Mouse (Mus musculus) megakaryocyte, embryonic 14.5 days (primary cell): ENCODE data around the gene Mgll. TPM values are rescaled to one million over a fixed set of nuclear protein-coding genes. Genes with fewer than 3 reads are reported as not detected.

Experiments used
- H3K27me3 ChIP-seq: replicated peaks from 2 replicates; pipeline ENCODE3; 2012; ENCODE audit warnings: inconsistent platforms
- H3K36me3 ChIP-seq: replicated peaks from 2 replicates; pipeline ENCODE3; 2012; ENCODE audit warnings: low read length, inconsistent platforms, mixed read lengths
- H3K4me1 ChIP-seq: 2 replicates; pipeline ENCODE4 v1.6.1; 2012; ENCODE audit warnings: inconsistent platforms
- H3K4me3 ChIP-seq: replicated peaks from 2 replicates; pipeline ENCODE3; 2012; ENCODE audit warnings: moderate library complexity, mild to moderate bottlenecking, inconsistent platforms
- H3K9me3 ChIP-seq: 2 replicates; pipeline ENCODE4 v1.6.1; 2012; ENCODE audit warnings: inconsistent platforms
- FLI1 ChIP-seq: IDR thresholded peaks from 2 replicates; pipeline ENCODE4 v1.6.1; 2012; ENCODE audit warnings: low read length, inconsistent platforms, mixed read lengths
- GATA1 ChIP-seq: IDR thresholded peaks from 3 replicates; pipeline ENCODE4 v1.6.1; 2012; ENCODE audit warnings: mixed read lengths, low read length, inconsistent platforms, borderline replicate concordance
- polyA plus RNA-seq: library from polyadenylated mRNA; stranded (reverse); fragments of >175 nt; gene quantifications from 2 replicates; pipeline ENCODE4 v1.2.3, GENCODE M21; 2012; ENCODE audit warnings: low replicate concordance; ENCODE audit not compliant: insufficient read depth

Gene Mgll
- polyA plus RNA-seq, 1 experiment, result 6.7 TPM

GRCm38 (mm10) chr6:88758568-88759522 lies 34.6 kb downstream of the Mgll start:
- H3K36me3 ChIP-seq, result no peaks in the 10 kb centered on the region
- peaks cover 83% of the 10 kb centered on the region for H3K4me1 ChIP-seq
- no peaks in the 10 kb centered on the region for H3K9me3 ChIP-seq
- peaks cover 52% of the 10 kb centered on the region for H3K27me3 ChIP-seq
- TF ChIP-seq GATA1 (no peak), FLI1 (no peak)
- peak overlapping the region; percentile 16 for H3K4me3 ChIP-seq

GRCm38 (mm10) chr6:88759793-88760453 lies 35.7 kb downstream of the Mgll start:
- Histone ChIP-seq H3K9me3 (no peaks in the 10 kb centered on the region), H3K27me3 (peaks cover 56% of the 10 kb centered on the region), H3K4me1 (peaks cover 84% of the 10 kb centered on the region), H3K36me3 (no peaks in the 10 kb centered on the region), H3K4me3 (no peak overlapping the region)
- TF ChIP-seq GATA1, result no peak
- no peak for TF ChIP-seq FLI1

GRCm38 (mm10) chr6:88760935-88761635 lies 36.9 kb downstream of the Mgll start:
- Histone ChIP-seq H3K4me1 (peaks cover 77% of the 10 kb centered on the region), H3K36me3 (no peaks in the 10 kb centered on the region), H3K4me3 (no peak overlapping the region), H3K27me3 (peaks cover 58% of the 10 kb centered on the region), H3K9me3 (no peaks in the 10 kb centered on the region)
- TF ChIP-seq FLI1 (no peak), GATA1 (no peak)

GRCm38 (mm10) chr6:88761684-88762439 lies 37.6 kb downstream of the Mgll start:
- peaks cover 69% of the 10 kb centered on the region for H3K4me1 ChIP-seq

GRCm38 (mm10) chr6:88762440-88763196 lies 38.4 kb downstream of the Mgll start:
- Histone ChIP-seq H3K4me1 (peaks cover 69% of the 10 kb centered on the region), H3K9me3 (no peaks in the 10 kb centered on the region), H3K4me3 (no peak overlapping the region), H3K27me3 (peaks cover 61% of the 10 kb centered on the region), H3K36me3 (no peaks in the 10 kb centered on the region)
- no peak for TF ChIP-seq GATA1
- TF ChIP-seq FLI1, result no peak

More at GRCm38 (mm10) chr6:88761684-88762439, 37.6 kb downstream of the Mgll start:
- H3K36me3 ChIP-seq, result no peaks in the 10 kb centered on the region
- TF ChIP-seq FLI1 (no peak), GATA1 (no peak)
- H3K27me3 ChIP-seq, result peaks cover 61% of the 10 kb centered on the region
- H3K4me3 ChIP-seq, result no peak overlapping the region
- no peaks in the 10 kb centered on the region for H3K9me3 ChIP-seq

GRCm38 (mm10) chr6:88763518-88764077 lies 39.4 kb downstream of the Mgll start:
- Histone ChIP-seq H3K36me3 (no peaks in the 10 kb centered on the region), H3K27me3 (peaks cover 68% of the 10 kb centered on the region), H3K4me3 (no peak overlapping the region), H3K4me1 (peaks cover 65% of the 10 kb centered on the region), H3K9me3 (0 out of 2 replicates have a peak, but pooled peaks cover under 1% of the 10 kb centered on the region)
- no peak for TF ChIP-seq GATA1
- no peak for TF ChIP-seq FLI1

GRCm38 (mm10) chr6:88764281-88764680 lies 40.1 kb downstream of the Mgll start:
- no peak for TF ChIP-seq FLI1
- no peak for TF ChIP-seq GATA1
- H3K9me3 ChIP-seq, result 0 out of 2 replicates have a peak, but pooled peaks cover 4% of the 10 kb centered on the region
- no peaks in the 10 kb centered on the region for H3K36me3 ChIP-seq
- H3K4me3 ChIP-seq, result no peak overlapping the region
- H3K27me3 ChIP-seq, result peaks cover 65% of the 10 kb centered on the region
- H3K4me1 ChIP-seq, result peaks cover 69% of the 10 kb centered on the region

GRCm38 (mm10) chr6:88767740-88768139 lies 43.5 kb downstream of the Mgll start:
- Histone ChIP-seq H3K9me3 (peaks cover 8% of the 10 kb centered on the region; the same call in 1 of the 2 replicates), H3K27me3 (peaks cover 60% of the 10 kb centered on the region), H3K4me3 (no peak overlapping the region), H3K4me1 (peaks cover 53% of the 10 kb centered on the region), H3K36me3 (no peaks in the 10 kb centered on the region)
- no peak for TF ChIP-seq FLI1
- TF ChIP-seq GATA1, result no peak
